Mouse (Mus musculus): Measurements from ENCODE around the gene Cog1. TPM values are rescaled to one million over a fixed set of nuclear protein-coding genes. Genes with fewer than 3 reads are reported as not detected.

Cog1 gene
- polyA plus RNA-seq, 1 experiment from 2014 or later = 20.9 TPM

DNA sequence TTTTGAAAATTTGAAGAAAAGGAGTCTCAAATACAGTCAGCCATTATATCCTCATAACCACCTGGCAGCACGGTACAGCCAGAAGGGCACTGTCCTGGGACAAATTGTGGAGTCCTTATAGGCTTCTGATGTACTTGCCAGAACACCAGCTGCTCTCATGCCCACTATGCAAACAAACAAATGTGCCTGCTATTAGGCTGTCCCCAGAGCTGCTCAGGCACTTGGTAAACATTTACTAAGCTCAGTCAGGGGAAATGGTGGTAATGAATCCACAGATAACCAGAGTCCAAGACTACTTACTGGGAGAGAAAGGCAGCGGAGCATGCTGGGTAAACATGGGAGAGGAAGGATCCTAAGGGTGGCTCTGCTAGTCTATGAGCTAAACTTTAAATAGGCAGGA is 18.2 kb downstream of the Cog1 start:
- Histone ChIP-seq H3K4me1 (replicated peaks) (peaks cover 27% of the 10 kb centered on the region), H3K4me2 (no peak overlapping the region), H3K9me3 (replicated peaks) (no peaks in the 10 kb centered on the region), H3K9ac (no peak overlapping the region; the same call in 1 of the 2 replicates), H3K27me3 (replicated peaks) (no peaks in the 10 kb centered on the region), H3K36me3 (peaks cover 66% of the 10 kb centered on the region), H3K27ac (ENCODE audit: poor library complexity, severe bottlenecking) (no peak overlapping the region), H3K4me3 (no peak overlapping the region)
- WGBS = 74% methylated on average over 2 of the region's 2 CpGs
- ATAC-seq (ENCODE audit: insufficient number of reproducible peaks, low FRiP score) = no peak

DNA sequence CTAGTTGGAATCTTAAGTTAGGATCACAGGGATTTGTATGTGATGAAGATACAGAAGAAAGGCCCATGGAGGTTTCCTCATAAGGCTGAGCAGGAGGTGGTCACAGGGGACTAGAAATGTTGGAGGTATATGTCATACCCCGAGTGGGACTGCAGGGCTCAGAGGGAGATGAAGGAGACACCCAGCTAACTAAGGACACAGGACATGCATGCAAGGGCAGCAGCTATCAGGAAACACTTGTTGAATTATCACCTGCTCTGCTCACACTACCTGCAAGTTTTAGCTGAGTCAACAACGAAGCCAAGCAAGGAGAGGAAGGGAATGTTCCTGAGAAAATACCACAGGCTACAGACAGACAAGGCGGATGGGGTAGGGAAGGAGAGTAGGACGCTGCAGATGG is 18.7 kb downstream of the Cog1 start:
- no peak for ATAC-seq (ENCODE audit: insufficient number of reproducible peaks, low FRiP score)
- WGBS = 74% methylated on average over 4 of the region's 4 CpGs
- no peak overlapping the region for H3K9ac ChIP-seq

DNA sequence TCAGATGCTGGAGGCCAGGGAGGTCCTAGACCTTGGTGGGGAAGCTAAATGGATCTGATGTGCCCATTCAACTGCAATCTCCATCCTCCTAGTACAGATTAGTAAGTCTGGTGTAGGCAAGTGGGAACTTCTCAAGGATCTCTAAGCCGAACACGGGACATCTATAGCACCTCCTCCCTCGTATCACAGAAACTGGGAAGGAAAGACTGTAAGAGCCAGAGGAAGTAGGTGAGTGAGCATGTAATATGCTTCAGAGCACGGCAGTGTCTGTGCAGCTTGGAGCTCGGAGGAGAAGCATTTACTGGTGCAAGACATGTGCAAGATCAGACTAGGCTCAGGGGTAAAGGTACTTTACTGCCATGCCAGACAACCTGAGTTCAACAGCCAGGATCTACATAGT is 19.9 kb downstream of the Cog1 start:
- 87% methylated on average over 5 of the region's 5 CpGs for WGBS
- no peak overlapping the region for H3K4me3 ChIP-seq
- H3K4me1 ChIP-seq (replicated peaks) = peaks cover 34% of the 10 kb centered on the region
- ATAC-seq (ENCODE audit: insufficient number of reproducible peaks, low FRiP score) = no peak
- no peaks in the 10 kb centered on the region for H3K9me3 ChIP-seq (replicated peaks)
- no peak overlapping the region for H3K9ac ChIP-seq
- no peak overlapping the region for H3K4me2 ChIP-seq
- H3K27me3 ChIP-seq (replicated peaks) = no peaks in the 10 kb centered on the region
- peaks cover 66% of the 10 kb centered on the region for H3K36me3 ChIP-seq
- H3K27ac ChIP-seq (ENCODE audit: poor library complexity, severe bottlenecking) = no peak overlapping the region

More for the DNA sequence above, 18.7 kb downstream of the Cog1 start:
- Histone ChIP-seq H3K27ac (ENCODE audit: poor library complexity, severe bottlenecking) (no peak overlapping the region), H3K4me2 (no peak overlapping the region), H3K27me3 (replicated peaks) (no peaks in the 10 kb centered on the region), H3K4me3 (no peak overlapping the region), H3K9me3 (replicated peaks) (no peaks in the 10 kb centered on the region), H3K36me3 (peaks cover 65% of the 10 kb centered on the region), H3K4me1 (replicated peaks) (peaks cover 27% of the 10 kb centered on the region)

DNA sequence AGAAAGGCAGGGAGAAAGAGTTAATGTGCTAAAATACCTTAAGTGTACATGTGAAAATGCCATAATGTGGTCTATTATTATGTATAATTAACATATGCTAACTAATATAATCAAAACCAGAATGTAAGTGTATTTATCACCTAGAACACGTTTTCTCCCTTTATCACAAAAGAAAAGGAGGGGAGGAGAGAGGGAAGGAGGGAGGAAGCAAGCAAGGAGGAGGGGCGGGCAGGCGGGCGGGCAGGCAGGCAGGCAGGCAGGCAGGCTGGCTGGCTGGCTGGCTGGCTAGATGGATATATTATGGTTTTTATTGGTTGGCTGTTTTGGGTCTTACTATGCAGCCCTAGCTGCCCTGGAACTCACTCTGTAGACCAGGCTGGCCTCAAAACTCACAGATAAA is 20.7 kb downstream of the Cog1 start:
- WGBS = 77% methylated on average over 4 of the region's 4 CpGs
- Histone ChIP-seq H3K27me3 (replicated peaks) (no peaks in the 10 kb centered on the region), H3K27ac (ENCODE audit: poor library complexity, severe bottlenecking) (no peak overlapping the region), H3K9me3 (replicated peaks) (no peaks in the 10 kb centered on the region), H3K9ac (no peak overlapping the region), H3K36me3 (peaks cover 62% of the 10 kb centered on the region), H3K4me3 (no peak overlapping the region), H3K4me2 (no peak overlapping the region), H3K4me1 (replicated peaks) (peaks cover 40% of the 10 kb centered on the region)
- no peak for ATAC-seq (ENCODE audit: insufficient number of reproducible peaks, low FRiP score)

DNA sequence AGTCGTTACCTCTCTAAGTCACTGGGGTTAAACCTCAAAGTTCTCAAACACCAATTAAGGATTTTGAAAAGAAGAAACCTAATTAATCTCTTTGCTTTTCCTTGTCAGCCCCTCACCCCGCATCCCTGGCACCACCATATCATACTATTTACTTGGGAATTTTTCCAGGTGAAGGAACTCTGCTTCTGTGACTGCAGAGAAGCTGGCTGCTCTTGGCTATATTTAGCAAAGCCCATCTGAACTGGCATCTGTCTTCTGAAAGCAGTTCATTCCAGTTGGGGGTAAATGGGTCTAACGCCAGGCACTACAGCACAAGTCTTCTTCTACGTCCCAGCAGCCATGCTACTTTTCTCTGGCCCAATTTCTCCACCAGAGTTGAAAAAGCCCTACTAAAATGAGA is 24.6 kb downstream of the Cog1 start:
- Histone ChIP-seq H3K27me3 (replicated peaks) (no peaks in the 10 kb centered on the region), H3K9ac (no peak overlapping the region), H3K4me3 (no peak overlapping the region), H3K4me1 (replicated peaks) (peaks cover 27% of the 10 kb centered on the region), H3K4me2 (peak overlapping the region; percentile 20; the same call in 1 of the 2 replicates), H3K27ac (ENCODE audit: poor library complexity, severe bottlenecking) (peak overlapping the region; percentile 77), H3K9me3 (replicated peaks) (no peaks in the 10 kb centered on the region), H3K36me3 (peaks cover 81% of the 10 kb centered on the region)
- no peak for ATAC-seq (ENCODE audit: insufficient number of reproducible peaks, low FRiP score)
- 66% methylated on average over 4 of the region's 4 CpGs for WGBS

DNA sequence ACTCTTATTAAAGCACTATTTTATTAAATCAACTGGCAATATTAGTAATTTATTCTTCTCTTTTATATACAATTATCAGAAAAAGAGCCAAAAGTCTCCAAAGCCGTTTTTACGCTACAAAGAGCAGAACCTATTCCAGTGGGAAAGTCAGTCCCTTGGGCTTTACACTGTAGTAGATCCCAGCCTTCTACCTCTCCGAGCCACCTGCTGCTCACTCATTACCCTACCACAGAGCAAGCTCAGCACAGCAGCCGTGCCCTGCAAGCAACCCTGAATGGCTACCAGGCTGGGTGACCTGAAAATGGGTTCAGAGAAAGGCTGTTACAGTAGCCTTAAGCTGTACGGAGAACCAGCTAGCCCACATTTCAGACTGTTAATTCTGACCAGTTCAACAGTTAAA is 25.6 kb downstream of the Cog1 start:
- Histone ChIP-seq H3K9me3 (replicated peaks) (no peaks in the 10 kb centered on the region), H3K9ac (no peak overlapping the region), H3K4me2 (no peak overlapping the region), H3K27ac (ENCODE audit: poor library complexity, severe bottlenecking) (no peak overlapping the region), H3K36me3 (peaks cover 72% of the 10 kb centered on the region), H3K4me3 (no peak overlapping the region), H3K27me3 (replicated peaks) (no peaks in the 10 kb centered on the region), H3K4me1 (replicated peaks) (peaks cover 28% of the 10 kb centered on the region)
- ATAC-seq (ENCODE audit: insufficient number of reproducible peaks, low FRiP score) = no peak
- 90% methylated on average over 5 of the region's 5 CpGs for WGBS

DNA sequence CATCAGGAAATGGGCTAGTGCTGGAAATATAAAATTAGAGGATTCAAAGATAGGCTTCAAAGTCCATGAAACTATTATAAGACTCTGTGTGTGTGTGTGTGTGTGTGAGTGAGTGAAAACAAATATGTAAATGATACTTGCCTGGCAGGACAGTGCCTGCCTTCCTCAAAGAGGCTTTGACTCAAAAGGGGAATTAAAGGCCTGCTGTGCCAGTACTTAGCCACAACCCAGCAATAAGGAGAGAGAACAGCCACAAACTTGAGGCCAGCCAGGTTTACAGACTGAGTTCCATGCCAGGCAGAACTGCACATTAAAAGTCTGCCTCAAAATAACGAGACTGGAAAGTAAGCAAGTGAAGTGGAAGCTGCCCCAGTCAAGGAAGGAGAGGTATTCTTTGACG is 27.9 kb downstream of the Cog1 start:
- H3K4me3 ChIP-seq = no peak overlapping the region

DNA sequence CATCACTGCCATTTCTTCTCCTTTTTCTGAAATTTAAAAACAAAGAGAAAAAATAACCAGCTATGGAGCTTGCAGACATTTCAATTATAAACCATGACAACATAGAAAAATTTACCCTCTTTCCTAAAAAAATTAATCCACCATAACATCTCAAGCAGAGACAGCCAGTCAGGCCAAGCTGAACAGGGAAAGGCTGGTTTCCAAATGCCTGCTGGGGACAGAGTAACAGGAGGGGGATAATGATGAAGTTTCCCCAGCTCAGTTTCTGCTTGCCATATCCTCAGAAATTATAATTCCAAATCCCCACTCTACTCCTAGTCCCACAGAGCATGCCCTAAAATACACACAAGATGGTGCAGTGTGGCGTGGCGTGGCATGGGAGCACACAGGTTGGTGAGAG is 28.4 kb downstream of the Cog1 start:
- Histone ChIP-seq H3K9ac (no peak overlapping the region), H3K27ac (ENCODE audit: poor library complexity, severe bottlenecking) (no peak overlapping the region), H3K4me1 (replicated peaks) (peaks cover 47% of the 10 kb centered on the region), H3K27me3 (replicated peaks) (no peaks in the 10 kb centered on the region), H3K9me3 (replicated peaks) (no peaks in the 10 kb centered on the region), H3K4me3 (no peak overlapping the region), H3K36me3 (peaks cover 47% of the 10 kb centered on the region), H3K4me2 (no peak overlapping the region)
- ATAC-seq (ENCODE audit: insufficient number of reproducible peaks, low FRiP score) = no peak
- 89% methylated on average over 2 of the region's 2 CpGs for WGBS

More for the DNA sequence above, 27.9 kb downstream of the Cog1 start:
- no peak overlapping the region for H3K27ac ChIP-seq (ENCODE audit: poor library complexity, severe bottlenecking)
- no peaks in the 10 kb centered on the region for H3K9me3 ChIP-seq (replicated peaks)
- H3K27me3 ChIP-seq (replicated peaks) = no peaks in the 10 kb centered on the region
- H3K4me1 ChIP-seq (replicated peaks) = peaks cover 43% of the 10 kb centered on the region
- no peak overlapping the region for H3K4me2 ChIP-seq
- peaks cover 52% of the 10 kb centered on the region for H3K36me3 ChIP-seq
- 89% methylated on average over 2 of the region's 2 CpGs for WGBS
- no peak for ATAC-seq (ENCODE audit: insufficient number of reproducible peaks, low FRiP score)
- H3K9ac ChIP-seq = no peak overlapping the region

DNA sequence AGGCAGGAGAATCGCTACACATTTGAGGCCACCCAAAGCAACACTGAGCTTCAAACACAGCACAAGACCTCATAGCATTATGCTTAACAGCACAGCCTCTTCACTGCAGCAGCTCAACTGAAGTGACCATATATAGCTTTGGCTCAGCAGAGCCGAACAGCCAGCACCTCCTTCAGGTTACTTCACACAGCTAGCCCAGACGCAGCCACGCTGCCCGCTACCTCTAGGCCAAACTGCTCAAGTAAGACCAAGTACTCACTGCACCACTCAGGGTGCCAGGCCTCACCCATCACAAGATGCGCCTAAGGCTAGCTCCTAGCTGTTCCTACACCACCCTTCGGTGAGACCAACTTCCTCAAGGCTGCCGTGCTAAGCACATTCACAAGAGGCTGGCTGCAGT is 29.4 kb downstream of the Cog1 start:
- 0 out of 2 replicates have a peak overlapping the region, but pooled peaks have one; percentile 30 for H3K9ac ChIP-seq
- no peaks in the 10 kb centered on the region for H3K27me3 ChIP-seq (replicated peaks)
- peaks cover 38% of the 10 kb centered on the region for H3K36me3 ChIP-seq
- peak overlapping the region; percentile 88 for H3K27ac ChIP-seq (ENCODE audit: poor library complexity, severe bottlenecking)
- WGBS = 70% methylated on average over 8 of the region's 8 CpGs
- H3K4me3 ChIP-seq = 0 out of 2 replicates have a peak overlapping the region, but pooled peaks have one; percentile 19
- peaks cover 47% of the 10 kb centered on the region for H3K4me1 ChIP-seq (replicated peaks)
- H3K4me2 ChIP-seq = peak overlapping the region; percentile 46
- no peak for ATAC-seq (ENCODE audit: insufficient number of reproducible peaks, low FRiP score)
- H3K9me3 ChIP-seq (replicated peaks) = no peaks in the 10 kb centered on the region

DNA sequence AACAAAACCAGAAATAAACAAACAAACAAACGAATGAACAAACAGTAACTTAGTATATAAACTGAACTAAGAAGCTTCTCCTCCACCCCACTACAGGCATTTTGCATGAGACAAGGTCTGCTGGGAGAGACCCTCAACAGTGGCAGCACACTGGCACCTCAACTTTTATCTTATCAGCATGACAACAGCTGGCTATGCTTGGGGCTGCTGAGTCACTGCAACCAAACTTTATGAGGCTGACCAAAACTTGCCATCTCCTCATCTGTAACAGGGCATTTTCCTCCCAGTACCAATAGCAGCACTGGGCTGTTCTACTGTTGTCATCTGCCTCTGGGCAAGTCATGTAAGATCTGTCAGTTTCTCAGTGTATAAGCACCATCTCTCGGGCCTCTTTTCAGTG is 32.0 kb downstream of the Cog1 start:
- ATAC-seq (ENCODE audit: insufficient number of reproducible peaks, low FRiP score) = peak; percentile 68
- Histone ChIP-seq H3K27me3 (replicated peaks) (no peaks in the 10 kb centered on the region), H3K9me3 (replicated peaks) (no peaks in the 10 kb centered on the region), H3K4me2 (peak overlapping the region; percentile 18; the same call in 1 of the 2 replicates), H3K27ac (ENCODE audit: poor library complexity, severe bottlenecking) (peak overlapping the region; percentile 71), H3K4me3 (no peak overlapping the region), H3K9ac (no peak overlapping the region), H3K36me3 (peaks cover 18% of the 10 kb centered on the region), H3K4me1 (replicated peaks) (peaks cover 48% of the 10 kb centered on the region)
- 58% methylated on average over 2 of the region's 2 CpGs for WGBS

DNA sequence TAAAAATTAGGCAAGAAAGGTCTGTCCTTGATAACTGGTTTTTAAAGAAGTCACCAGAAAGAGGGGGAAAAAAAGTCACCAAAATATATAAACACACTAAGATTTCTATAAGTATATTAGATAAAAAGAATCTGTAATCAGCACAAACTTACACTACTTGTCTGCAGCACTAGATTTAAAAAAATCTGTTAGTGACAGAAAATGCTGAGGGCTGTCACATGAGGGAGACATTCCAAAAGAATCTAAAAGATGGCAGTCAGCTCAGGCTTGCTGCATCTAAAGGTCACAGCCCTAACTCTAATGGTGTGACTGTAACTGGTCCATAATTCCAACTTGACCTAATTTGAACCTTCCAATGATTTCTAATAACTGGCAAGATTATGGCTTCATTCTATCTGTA is 33.0 kb downstream of the Cog1 start:
- peak overlapping the region; percentile 29 for H3K4me3 ChIP-seq
- no peak for ATAC-seq (ENCODE audit: insufficient number of reproducible peaks, low FRiP score)
- no peak overlapping the region for H3K9ac ChIP-seq
- H3K27ac ChIP-seq (ENCODE audit: poor library complexity, severe bottlenecking) = no peak overlapping the region
- peaks cover 54% of the 10 kb centered on the region for H3K4me1 ChIP-seq (replicated peaks)
- peak overlapping the region; percentile 52 for H3K4me2 ChIP-seq
- H3K27me3 ChIP-seq (replicated peaks) = no peaks in the 10 kb centered on the region
- no peaks in the 10 kb centered on the region for H3K9me3 ChIP-seq (replicated peaks)
- peaks cover 11% of the 10 kb centered on the region for H3K36me3 ChIP-seq

DNA sequence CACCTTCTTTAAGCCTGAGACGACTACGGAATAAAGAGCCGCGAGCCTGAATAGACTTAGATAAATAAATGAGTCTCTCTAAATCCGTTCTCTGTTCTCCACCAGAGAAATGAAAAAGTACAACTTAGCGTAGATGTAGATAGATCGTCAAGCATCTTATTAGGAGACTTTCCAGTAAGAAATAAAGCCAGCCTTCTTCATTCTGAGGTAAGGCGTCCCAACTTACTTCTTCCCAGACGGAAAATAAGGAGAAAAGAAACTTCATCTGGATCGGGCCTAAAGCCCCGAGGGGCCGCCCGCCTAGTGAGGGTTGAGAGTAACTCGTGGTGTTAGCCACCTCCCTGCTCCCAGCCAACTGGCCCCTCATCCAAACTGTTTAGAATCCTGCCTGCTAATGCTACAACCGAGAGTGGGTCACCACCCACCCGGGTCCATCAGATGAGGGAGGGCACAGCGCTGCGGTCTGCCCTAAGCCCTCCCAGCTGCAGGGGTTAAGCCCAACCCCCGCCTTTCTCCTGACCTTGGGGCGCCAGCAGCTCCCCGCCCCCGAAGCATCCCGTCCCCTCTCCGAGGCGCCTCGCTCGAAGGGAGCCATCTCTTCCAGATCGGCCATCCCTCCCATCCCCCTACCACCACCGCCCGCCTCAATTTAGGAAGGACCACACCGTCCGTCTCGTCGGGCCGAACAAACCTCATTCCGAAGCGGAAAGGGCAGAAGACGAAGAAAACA is 34.1 kb downstream of the Cog1 start:
- peak overlapping the region; percentile 96 for H3K9ac ChIP-seq
- peaks cover 9% of the 10 kb centered on the region for H3K36me3 ChIP-seq
- no peaks in the 10 kb centered on the region for H3K9me3 ChIP-seq (replicated peaks)
- H3K4me1 ChIP-seq (replicated peaks) = peaks cover 51% of the 10 kb centered on the region
- WGBS = 4% methylated on average over 38 of the region's 38 CpGs
- peak; percentile 76 for ATAC-seq (ENCODE audit: insufficient number of reproducible peaks, low FRiP score)
- H3K4me2 ChIP-seq = peak overlapping the region; percentile 84
- H3K27ac ChIP-seq (ENCODE audit: poor library complexity, severe bottlenecking) = peak overlapping the region; percentile 98
- no peaks in the 10 kb centered on the region for H3K27me3 ChIP-seq (replicated peaks)
- peak overlapping the region; percentile 86 for H3K4me3 ChIP-seq
